Mouse (Mus musculus) olfactory bulb, adult 2 months (tissue): ENCODE data around the gene Satb2. TPM values are rescaled to one million over a fixed set of nuclear protein-coding genes. Genes with fewer than 3 reads are reported as not detected.
"Not testable (repeated sequence)": the region's sequence is repeated elsewhere in the genome, so short reads cannot be mapped to it uniquely, and the experiment has no call there.

Experiments used
- H3K27ac ChIP-seq: fragments of 200-500 bp; 2 replicates; pipeline ENCODE4 v1.5.1; 2012; ENCODE audit warnings: low read depth, low read length; ENCODE audit not compliant: insufficient read depth
- H3K4me1 ChIP-seq: fragments of 200-500 bp; 2 replicates; pipeline ENCODE4 v1.6.1; 2012; ENCODE audit warnings: low read length; ENCODE audit not compliant: control insufficient read depth, insufficient read depth
- H3K4me3 ChIP-seq: fragments of 200-500 bp; 2 replicates; pipeline ENCODE4 v1.5.1; 2012; ENCODE audit warnings: mild to moderate bottlenecking, low read depth, low read length, moderate library complexity; ENCODE audit not compliant: insufficient read depth
- CTCF ChIP-seq: fragments of 200-500 bp; IDR thresholded peaks from 2 replicates; pipeline ENCODE4 v1.5.1; 2012; ENCODE audit warnings: low read depth, mild to moderate bottlenecking, low read length, moderate library complexity; ENCODE audit not compliant: insufficient read depth
- POLR2A ChIP-seq: fragments of 200-500 bp; IDR thresholded peaks from 2 replicates; pipeline ENCODE4 v1.6.1; 2012; ENCODE audit warnings: mild to moderate bottlenecking, low read depth, low read length, moderate library complexity; ENCODE audit not compliant: insufficient read depth
- WGBS: fragments of 180-500 bp; shearing (Covaris S2); methylation state at CpG from one replicate; pipeline ENCODE4 v1.1.7; 2018; 5-methylcytosine and 5-hydroxymethylcytosine counted together
- polyA plus RNA-seq: library from polyadenylated mRNA; stranded (reverse); fragments of >200 nt; gene quantifications from 2 replicates; pipeline ENCODE4 v1.2.4, GENCODE M21; 2012; ENCODE audit warnings: low replicate concordance; ENCODE audit not compliant: missing spikeins, insufficient read depth, insufficient read length

Gene Satb2
- polyA plus RNA-seq, 1 experiment = not detected

GRCm38 (mm10) chr1:56795016-56795608 is 183.3 kb downstream of the Satb2 start:
- no peaks in the 10 kb centered on the region for H3K4me1 ChIP-seq
- no peak overlapping the region for H3K4me3 ChIP-seq
- no peak overlapping the region for H3K27ac ChIP-seq
- TF ChIP-seq CTCF = no peak
- no peak for TF ChIP-seq POLR2A
- WGBS = 87% methylated on average over 19 of the region's 19 CpGs

- TF ChIP-seq POLR2A (no peak), CTCF (no peak)
- H3K4me3 ChIP-seq = no peak overlapping the region
- no peak overlapping the region for H3K27ac ChIP-seq
- no peaks in the 10 kb centered on the region for H3K4me1 ChIP-seq
- 92% methylated on average over 2 of the region's 2 CpGs for WGBS
These were observed 188.8 kb downstream of the Satb2 start for GRCm38 (mm10) chr1:56789641-56790040.

DNA sequence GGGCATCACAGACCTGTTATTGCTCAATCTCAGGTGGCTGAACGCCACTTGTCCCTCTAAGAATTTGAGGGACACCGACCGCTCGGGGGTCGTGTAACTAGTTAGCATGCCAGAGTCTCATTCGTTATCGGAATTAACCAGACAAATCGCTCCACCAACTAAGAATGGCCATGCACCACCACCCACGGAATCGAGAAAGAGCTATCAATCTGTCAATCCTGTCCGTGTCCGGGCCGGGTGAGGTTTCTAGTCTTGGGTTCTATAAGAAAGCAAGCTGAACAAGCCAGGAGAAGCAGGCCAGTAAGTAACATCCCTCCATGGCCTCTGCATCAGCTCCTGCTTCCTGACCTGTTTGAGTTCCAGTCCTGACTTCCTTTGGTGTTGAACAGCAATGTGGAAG is 196.3 kb downstream of the Satb2 start:
- not testable (repeated sequence) for H3K27ac ChIP-seq, H3K4me1 ChIP-seq, H3K4me3 ChIP-seq
- 97% methylated on average over 13 of the region's 13 CpGs for WGBS

DNA sequence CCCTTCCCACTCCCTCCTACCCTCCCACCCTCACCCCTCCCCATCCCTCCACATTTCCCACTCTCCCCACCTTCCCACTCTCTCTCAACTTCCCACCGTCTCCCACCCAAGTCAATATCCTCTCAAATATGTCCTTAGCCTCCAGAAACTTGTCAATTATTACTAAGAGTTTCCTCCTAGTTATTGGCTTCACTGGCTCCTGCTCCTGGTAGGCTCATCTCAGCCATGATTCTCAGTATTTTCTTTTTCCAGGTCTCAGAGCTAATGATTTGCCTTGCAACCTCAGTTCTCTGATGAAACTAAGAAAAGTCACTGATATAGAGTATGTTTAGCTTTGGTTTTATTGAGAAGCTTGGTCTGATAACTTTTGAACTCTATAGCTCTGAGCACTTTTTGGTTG is 214.2 kb downstream of the Satb2 start:
- H3K4me3 ChIP-seq = no peak overlapping the region
- TF ChIP-seq POLR2A (no peak), CTCF (no peak)
- WGBS = 95% methylated on average over 1 of the region's 1 CpGs
- no peak overlapping the region for H3K27ac ChIP-seq
- no peaks in the 10 kb centered on the region for H3K4me1 ChIP-seq

DNA sequence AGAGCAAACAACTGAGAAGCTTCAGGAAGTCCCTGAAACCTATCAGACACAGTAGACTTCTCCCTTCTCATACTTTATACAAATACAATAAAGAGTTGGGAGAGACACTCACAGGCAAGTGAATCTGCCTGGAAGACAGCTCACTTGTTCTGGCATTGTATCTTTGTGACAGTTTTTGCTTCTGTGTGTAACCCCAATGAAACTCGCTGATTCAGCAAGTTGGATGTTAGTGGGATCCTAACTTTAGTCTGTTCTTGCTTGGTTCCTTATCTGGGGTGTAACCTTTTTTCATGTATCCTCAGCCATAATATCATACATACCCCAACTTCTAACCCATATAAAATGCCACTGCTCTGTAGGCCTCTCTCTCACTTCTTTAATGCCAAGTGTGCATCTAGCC is 216.9 kb downstream of the Satb2 start:
- WGBS = 91% methylated on average over 1 of the region's 1 CpGs
- Histone ChIP-seq H3K4me3 (no peak overlapping the region), H3K27ac (no peak overlapping the region), H3K4me1 (no peaks in the 10 kb centered on the region)
- TF ChIP-seq POLR2A (no peak), CTCF (no peak)

- WGBS = 58% methylated on average over 1 of the region's 1 CpGs
- Histone ChIP-seq H3K4me3 (no peak overlapping the region), H3K27ac (no peak overlapping the region), H3K4me1 (no peaks in the 10 kb centered on the region)
- TF ChIP-seq CTCF (no peak), POLR2A (no peak)
These were observed 225.2 kb downstream of the Satb2 start for GRCm38 (mm10) chr1:56753283-56753682.

- Histone ChIP-seq H3K27ac (no peak overlapping the region), H3K4me3 (no peak overlapping the region), H3K4me1 (no peaks in the 10 kb centered on the region)
- 96% methylated on average over 2 of the region's 2 CpGs for WGBS
- TF ChIP-seq POLR2A = no peak
- no peak for TF ChIP-seq CTCF
These were observed 227.8 kb downstream of the Satb2 start for GRCm38 (mm10) chr1:56750693-56751092.

DNA sequence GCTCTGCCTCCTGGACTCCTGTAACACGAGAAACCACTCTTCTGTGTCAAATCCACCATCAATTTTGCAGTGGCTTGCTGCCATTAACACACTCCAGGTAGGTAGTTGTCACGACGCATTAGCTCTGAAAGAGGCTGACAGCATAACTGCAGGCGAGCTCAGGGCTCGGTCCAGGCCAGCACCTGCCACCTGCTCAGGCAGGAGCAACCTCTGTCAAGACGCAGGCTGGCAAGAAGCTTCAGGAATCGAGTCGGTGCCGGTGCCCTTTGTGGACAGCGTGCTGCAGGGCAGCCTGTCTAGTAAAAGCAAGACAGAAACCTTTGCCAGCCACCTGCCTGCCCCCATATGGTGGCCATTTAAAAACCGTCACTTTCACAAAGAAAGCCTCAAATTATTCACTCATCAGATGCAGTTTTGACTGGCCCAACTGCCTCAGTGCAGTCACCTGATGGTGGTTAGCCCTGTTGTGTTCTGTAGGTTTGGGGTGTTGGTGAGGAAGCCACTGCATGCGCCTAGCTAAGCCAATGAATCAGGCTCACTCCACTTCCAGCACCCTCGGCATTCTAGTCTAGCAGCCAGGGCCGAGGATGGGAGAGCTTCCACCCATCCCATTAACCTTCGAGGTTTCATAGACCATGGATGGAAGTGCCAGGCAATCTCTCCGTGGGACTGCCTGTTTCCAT is 228.7 kb downstream of the Satb2 start:
- 88% methylated on average over 16 of the region's 16 CpGs for WGBS
- no peak for TF ChIP-seq POLR2A
- TF ChIP-seq CTCF = no peak
- Histone ChIP-seq H3K27ac (no peak overlapping the region), H3K4me3 (no peak overlapping the region), H3K4me1 (no peaks in the 10 kb centered on the region)

DNA sequence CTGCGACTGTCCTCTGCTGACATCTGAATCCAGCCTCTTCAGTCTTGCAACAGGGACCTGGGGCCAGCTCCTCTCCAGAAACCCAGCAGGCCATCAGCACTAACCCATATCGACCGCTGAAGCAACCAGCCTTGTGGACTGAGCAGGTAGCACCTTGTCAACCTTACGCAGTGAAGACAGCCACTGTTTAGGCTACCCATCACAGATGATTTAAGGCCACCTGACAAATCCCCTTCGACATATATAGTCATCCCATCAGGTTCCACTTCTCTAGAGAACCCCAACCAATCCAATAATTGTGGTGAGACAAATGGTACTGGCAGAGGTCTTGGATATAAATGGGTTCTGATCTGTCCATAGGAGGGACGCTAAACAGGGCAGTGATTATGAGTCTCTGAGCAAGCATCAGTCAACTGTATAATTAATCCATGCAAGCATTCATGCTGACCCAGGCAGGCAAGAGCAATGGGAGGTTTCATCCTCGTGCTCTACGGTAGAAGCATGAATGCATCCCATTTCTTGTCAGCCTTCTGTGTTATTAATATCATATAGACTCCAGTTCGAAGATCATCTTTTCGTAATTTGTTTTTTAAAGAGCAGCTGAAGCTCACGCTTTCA is 229.5 kb downstream of the Satb2 start:
- H3K4me3 ChIP-seq = no peak overlapping the region
- TF ChIP-seq POLR2A (no peak), CTCF (no peak)
- no peak overlapping the region for H3K27ac ChIP-seq
- H3K4me1 ChIP-seq = no peaks in the 10 kb centered on the region
- WGBS = 88% methylated on average over 11 of the region's 11 CpGs
